Comparison of ENCODE assay signal across 8 mouse cellular contexts in genomic region chr9:123020995-123021631, GRCm38 (mm10). TPM values are rescaled to one million over a fixed set of nuclear protein-coding genes. Genes with fewer than 3 reads are reported as not detected.
DNase-seq lines count a peak whose midpoint lies in the region; ATAC-seq and TF ChIP-seq lines count a peak whose summit lies in the region.

Gene Tmem42, plus strand, starts transcription at chr9:123021326.

- no peak for TF ChIP-seq CTCF in cortical plate, adult 2 months (IDR thresholded peaks at IDR 0.05; ENCODE audit: extremely low read depth, insufficient read depth, low read length)

- no peaks in the 10 kb centered on the region for H3K4me1 ChIP-seq in cortical plate, adult 2 months (ENCODE audit: control insufficient read depth, insufficient read depth, low read length)

- peak; percentile 92 for ATAC-seq in activated CD4-positive, CD25-positive, alpha-beta regulatory T cell, adult 4 months
- peak; percentile 83 for ATAC-seq in megakaryocyte progenitor cell, adult 5-6 weeks (replicated peaks; ENCODE audit: poor library complexity)

- DNase-seq in gastrocnemius, postnatal 10 days = peak; percentile 81
- peak; percentile 92 for DNase-seq in induced T-regulatory cell, adult 2 months (ENCODE audit: low read depth)
- peak; percentile 65 to 87 for DNase-seq in left cerebral cortex, adult 9 months (ENCODE audit: low spot score in 2 of 2)
- DNase-seq in right cerebral cortex, postnatal 14 days = peak; percentile 83
- peak; percentile 83 to 86 for DNase-seq in urinary bladder, postnatal 36 days (ENCODE audit: low spot score in 2 of 2)

- peak; percentile 11; the same call in 1 of the 2 replicates for TF ChIP-seq POLR2A in cortical plate, adult 2 months (IDR thresholded peaks at IDR 0.05; ENCODE audit: extremely low read depth, insufficient read depth, low read length)

- peak within 1 kb of the TSS; percentile 51; the same call in 1 of the 2 replicates for H3K27ac ChIP-seq in cortical plate, adult 2 months (ENCODE audit: insufficient read depth, low read length)

- H3K4me3 ChIP-seq in cortical plate, adult 2 months (ENCODE audit: insufficient read depth, low read length) = peak within 1 kb of the TSS; percentile 73

RNA-seq across cellular contexts. Expression of gene Tmem42, which starts in this region (rescaled TPM):
- 10 to 100 TPM; 18.0 to 18.3 TPM for polyA plus RNA-seq in activated CD4-positive, CD25-positive, alpha-beta regulatory T cell, adult 4 months (2017; shearing (Covaris generic))
- 38.5 and 38.7 TPM in 2 replicates for polyA plus RNA-seq in cortical plate, adult 2 months (2012; rRNA removed)
- total RNA-seq in gastrocnemius, postnatal 10 days (2021) = 10 to 100 TPM; 12.8 to 12.9 TPM
- total RNA-seq in megakaryocyte progenitor cell, adult 5-6 weeks (2015) = 12.7 and 15.7 TPM in 2 replicates
- 8.5 and 8.7 TPM in 2 replicates for total RNA-seq in megakaryocyte progenitor cell, adult 5-6 weeks (2017)

Comparison
In these comparisons a context has a peak if more than half of its experiments do, and no peak if none do; other contexts are left out.
1. Peak in every context shown above with its lines: DNase-seq, ATAC-seq, H3K4me3 ChIP-seq and H3K27ac ChIP-seq.